Mouse (Mus musculus) ES-Bruce4 (cell line): ENCODE measurements around the gene Insl3.

Experiments
- CTCF ChIP-seq: IDR thresholded peaks from one replicate; pipeline ENCODE4 v1.8.1; 2011; ENCODE audit warnings: low read depth, low read length
- EP300 ChIP-seq: IDR thresholded peaks from 2 replicates; pipeline ENCODE4 v1.6.1; 2011; ENCODE audit warnings: low read depth, low read length; ENCODE audit not compliant: insufficient read depth
- POLR2A ChIP-seq: IDR thresholded peaks from one replicate; pipeline ENCODE4 v1.8.1; 2011; ENCODE audit warnings: low read length; ENCODE audit not compliant: insufficient read depth

GRCm38 (mm10) chr8:71717096-71717495 lies 28.1 kb downstream of the Insl3 start:
- TF ChIP-seq EP300 = no peak
- TF ChIP-seq CTCF = no peak
- no peak for TF ChIP-seq POLR2A
